In genomic region chr2:58566049-58566409, GRCm38 (mm10) we compare ENCODE assay signal across 9 mouse cellular contexts. TPM values are rescaled to one million over a fixed set of nuclear protein-coding genes. Genes with fewer than 3 reads are reported as not detected.
DNase-seq lines count a peak whose midpoint lies in the region; ATAC-seq lines count a peak whose summit lies in the region.
"Had no signal": no experiment of that assay in that cellular context is flagged by ENCODE, and none has a peak within 500 bp of the region (broad histone marks: within the 10 kb centered on the region; RNA-seq: fewer than 3 reads in every experiment).

No protein-coding gene starts in this region.

- peak overlapping the region; percentile 92; the same call in 1 of the 2 replicates for H3K27ac ChIP-seq in embryonic facial prominence, embryonic 11.5 days (replicated peaks; ENCODE audit: low read depth, low read length)
- peak overlapping the region; percentile 99 for H3K27ac ChIP-seq in hindbrain, embryonic 14.5 days
- H3K27ac ChIP-seq in macrophage = no peak overlapping the region

- H3K36me3 ChIP-seq in embryonic facial prominence, embryonic 11.5 days (replicated peaks; ENCODE audit: control insufficient read depth, insufficient read depth, low read depth, low read length) = no peaks in the 10 kb centered on the region
- H3K36me3 ChIP-seq in hindbrain, embryonic 14.5 days (replicated peaks; ENCODE audit: control insufficient read depth, insufficient read depth) = no peaks in the 10 kb centered on the region
- no peaks in the 10 kb centered on the region for H3K36me3 ChIP-seq in macrophage (ENCODE audit: inconsistent target)

- DNase-seq in embryo, embryonic 10 days (ENCODE audit: low spot score) = peak; percentile 42
- DNase-seq in embryo, embryonic 9.5 days (ENCODE audit: extremely low spot score) = no peak
- peak; percentile 83 for DNase-seq in 3T3-L1 (ENCODE audit: low read depth, low spot score)
- no peak for DNase-seq in embryonic facial prominence, embryonic 11.5 days (ENCODE audit: low spot score)
- no peak for DNase-seq in hindbrain, embryonic 14.5 days (ENCODE audit: low spot score)
- DNase-seq in ovary, postnatal 14 days (ENCODE audit: low spot score) = no peak
- DNase-seq in frontal cortex, postnatal 36 days (ENCODE audit: low spot score in 2 of 2) = no peak

- H3K9ac ChIP-seq in embryonic facial prominence, embryonic 11.5 days (replicated peaks; ENCODE audit: low read length) = peak overlapping the region; percentile 88
- H3K9ac ChIP-seq in hindbrain, embryonic 14.5 days = peak overlapping the region; percentile 86

- H3K4me1 ChIP-seq in embryonic facial prominence, embryonic 11.5 days (ENCODE audit: control insufficient read depth, insufficient read depth, low read length) = no peaks in the 10 kb centered on the region; the same call in 1 of the 2 replicates
- peaks cover 39% of the 10 kb centered on the region for H3K4me1 ChIP-seq in hindbrain, embryonic 14.5 days (replicated peaks; ENCODE audit: control insufficient read depth, insufficient read depth, low read length)

- peak overlapping the region; percentile 52 for H3K4me2 ChIP-seq in embryonic facial prominence, embryonic 11.5 days (ENCODE audit: low read depth, low read length)
- peak overlapping the region; percentile 57 for H3K4me2 ChIP-seq in hindbrain, embryonic 14.5 days (replicated peaks)

- H3K27me3 ChIP-seq in embryonic facial prominence, embryonic 11.5 days (ENCODE audit: control insufficient read depth, insufficient read depth, low read length) = no peaks in the 10 kb centered on the region
- H3K27me3 ChIP-seq in hindbrain, embryonic 14.5 days (ENCODE audit: control insufficient read depth, insufficient read depth, low read length) = no peaks in the 10 kb centered on the region
- H3K27me3 ChIP-seq: CH12.LX had no signal

- no peaks in the 10 kb centered on the region for H3K9me3 ChIP-seq in embryonic facial prominence, embryonic 11.5 days (replicated peaks; ENCODE audit: control insufficient read depth, low read length)
- no peaks in the 10 kb centered on the region for H3K9me3 ChIP-seq in hindbrain, embryonic 14.5 days (ENCODE audit: control insufficient read depth, low read length)

- H3K79me2 ChIP-seq in macrophage (ENCODE audit: inconsistent target) = peaks cover 60% of the 10 kb centered on the region

- no peak for ATAC-seq in embryonic facial prominence, embryonic 11.5 days (replicated peaks; ENCODE audit: insufficient number of reproducible peaks, low FRiP score, low TSS enrichment, low read depth)
- no peak for ATAC-seq in hindbrain, embryonic 14.5 days (ENCODE audit: low FRiP score)

- H3K4me3 ChIP-seq in embryonic facial prominence, embryonic 11.5 days (ENCODE audit: low read depth, low read length) = peak overlapping the region; percentile 93
- H3K4me3 ChIP-seq in hindbrain, embryonic 14.5 days (replicated peaks; ENCODE audit: low read length) = peak overlapping the region; percentile 70
- H3K4me3 ChIP-seq in macrophage (ENCODE audit: inconsistent target) = peak overlapping the region; percentile 58

- WGBS in embryonic facial prominence, embryonic 11.5 days = 2% methylated on average over 6 of the region's 6 CpGs
- WGBS in hindbrain, embryonic 14.5 days = 3% methylated on average over 6 of the region's 6 CpGs
- WGBS in macrophage (ENCODE audit: missing documents) = 57% methylated on average over 6 of the region's 6 CpGs

RNA-seq across cellular contexts. Expression of gene Acvr1, which starts 0.9 kb away (rescaled TPM):
- 6.1 and 7.1 TPM in 2 replicates for polyA plus RNA-seq in embryonic facial prominence, embryonic 11.5 days (2014; fragmentation: Nextera tagmentation; extraction: Ambion mirVana)
- 7.5 and 8.7 TPM in 2 replicates for polyA plus RNA-seq in hindbrain, embryonic 14.5 days (2014; fragmentation: Nextera tagmentation; extraction: Ambion mirVana)
- 10 to 100 TPM in 10 of 26 experiments, 1 to 10 TPM in 16; 3.9 to 28.5 (median 9.1) TPM for total RNA-seq in macrophage (2018; cell fraction: chromatin; rRNA removed)
- total RNA-seq in macrophage (2018; cell fraction: cytosol; rRNA removed) = 10 to 100 TPM in 18 of 26 experiments, 1 to 10 TPM in 8; 7.3 to 14.6 (median 10.6) TPM
- 10 to 100 TPM in 25 of 26 experiments, 1 to 10 TPM in 1; 9.7 to 24.4 (median 14.9) TPM for total RNA-seq in macrophage (2018; cell fraction: nucleus; rRNA removed)
- 7.9 to 12.7 TPM (median 10.7 TPM) in 3 replicates for polyA plus RNA-seq in macrophage (2018)
- total RNA-seq: CH12.LX had no signal

RNA-seq across cellular contexts. Expression of gene Upp2, which starts 1.1 kb away (rescaled TPM):
- 5.0 and 7.8 TPM in 2 replicates for polyA plus RNA-seq in embryonic facial prominence, embryonic 11.5 days (2014; fragmentation: Nextera tagmentation; extraction: Ambion mirVana)
- 16.1 and 17.5 TPM in 2 replicates for polyA plus RNA-seq in hindbrain, embryonic 14.5 days (2014; fragmentation: Nextera tagmentation; extraction: Ambion mirVana)
- 10 to 100 TPM in 12 of 26 experiments, 1 to 10 TPM in 14; 1.6 to 28.4 (median 9.6) TPM for total RNA-seq in macrophage (2018; cell fraction: chromatin; rRNA removed)
- 1 to 10 TPM; 2.1 to 6.5 (median 3.7) TPM for total RNA-seq in macrophage (2018; cell fraction: cytosol; rRNA removed)
- total RNA-seq in macrophage (2018; cell fraction: nucleus; rRNA removed) = 10 to 100 TPM in 5 of 26 experiments, 1 to 10 TPM in 21; 1.2 to 14.9 (median 4.5) TPM
- 2.9 to 8.3 TPM (median 4.2 TPM) in 3 replicates for polyA plus RNA-seq in macrophage (2018)
- total RNA-seq: CH12.LX had no signal

Comparison
In these comparisons a context has a peak if more than half of its experiments do, and no peak if none do; other contexts are left out.
1. DNase-seq: peak in embryo, embryonic 10 days (single experiment) and 3T3-L1 (single experiment); none in embryo, embryonic 9.5 days (single experiment), embryonic facial prominence, embryonic 11.5 days (single experiment), hindbrain, embryonic 14.5 days (single experiment), ovary, postnatal 14 days (single experiment) and frontal cortex, postnatal 36 days (0 of 2).
2. Peak in every context shown above with its lines, with median percentiles within 50 percentile points of each other: H3K4me3 ChIP-seq.